Mouse (Mus musculus) urinary bladder, adult 18-20 months (tissue): Measurements from ENCODE around the gene Zfp446.

Experiments used
- DNase-seq, 2 experiments: peaks; one replicate each; pipeline ENCODE4 v3.0.0; 2022; ENCODE audit warnings: low spot score in 2 of 2, mixed read lengths in 2 of 2

The Zfp446 gene

DNA sequence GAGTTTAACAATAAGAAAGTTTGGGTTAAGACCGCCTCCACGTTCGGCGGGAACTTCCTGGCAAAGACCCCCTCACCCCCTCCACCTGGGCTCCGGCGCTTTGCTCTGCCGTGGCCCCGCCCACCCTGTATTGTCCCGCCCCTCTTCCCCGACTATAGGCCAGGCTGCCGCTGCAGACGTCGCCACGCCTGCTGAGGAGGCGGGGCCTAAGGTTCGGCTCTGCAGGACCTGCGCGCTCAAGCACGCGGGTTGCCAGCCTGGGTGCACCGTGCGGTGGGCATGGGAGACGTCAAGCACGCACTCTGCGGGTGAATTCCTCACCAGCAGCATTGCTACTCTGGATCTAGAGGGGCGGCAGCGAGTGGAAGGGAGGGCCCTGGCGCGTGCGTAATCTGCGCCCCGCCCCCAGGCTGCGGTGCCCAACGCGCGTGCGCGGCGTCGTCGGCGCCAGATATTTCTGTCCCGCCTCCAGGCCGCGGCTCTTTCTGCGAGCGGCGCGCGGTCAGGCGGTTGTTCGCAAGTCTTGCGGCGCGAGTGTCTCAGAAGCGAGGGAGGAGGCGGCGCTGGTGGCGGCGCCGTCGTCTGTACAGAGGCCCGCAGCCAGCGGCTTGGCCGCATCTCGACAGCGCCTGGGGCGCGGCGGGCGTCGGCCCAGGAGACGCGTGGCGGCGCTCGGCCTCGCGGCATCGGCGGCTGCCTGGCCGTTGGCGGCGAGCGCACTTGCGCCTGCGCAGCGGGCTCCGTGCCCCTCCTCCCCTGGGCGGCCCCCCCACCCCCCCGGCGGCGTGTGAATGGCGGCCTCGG is 46.5 kb downstream of the Zfp446 start:
- DNase-seq: peak; percentile 86 to 98

DNA sequence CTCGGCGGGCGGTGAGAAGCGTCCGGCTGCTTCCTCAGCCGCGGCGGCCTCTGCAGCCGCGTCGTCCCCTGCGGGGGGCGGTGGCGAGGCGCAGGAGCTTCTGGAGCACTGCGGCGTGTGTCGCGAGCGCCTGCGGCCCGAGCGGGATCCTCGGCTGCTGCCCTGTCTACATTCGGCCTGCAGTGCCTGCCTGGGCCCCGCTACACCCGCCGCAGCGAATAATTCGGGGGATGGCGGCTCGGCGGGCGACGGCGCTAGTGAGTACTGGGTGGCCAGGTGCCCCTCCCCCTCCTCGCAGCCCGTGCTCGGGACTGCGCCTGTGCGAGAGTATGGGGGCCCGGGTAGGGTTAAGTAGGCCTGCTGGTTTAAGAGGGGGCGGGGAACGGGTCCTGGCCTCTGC is 47.2 kb downstream of the Zfp446 start:
- peak in 1 of 2 experiments; percentile 54 for DNase-seq

DNA sequence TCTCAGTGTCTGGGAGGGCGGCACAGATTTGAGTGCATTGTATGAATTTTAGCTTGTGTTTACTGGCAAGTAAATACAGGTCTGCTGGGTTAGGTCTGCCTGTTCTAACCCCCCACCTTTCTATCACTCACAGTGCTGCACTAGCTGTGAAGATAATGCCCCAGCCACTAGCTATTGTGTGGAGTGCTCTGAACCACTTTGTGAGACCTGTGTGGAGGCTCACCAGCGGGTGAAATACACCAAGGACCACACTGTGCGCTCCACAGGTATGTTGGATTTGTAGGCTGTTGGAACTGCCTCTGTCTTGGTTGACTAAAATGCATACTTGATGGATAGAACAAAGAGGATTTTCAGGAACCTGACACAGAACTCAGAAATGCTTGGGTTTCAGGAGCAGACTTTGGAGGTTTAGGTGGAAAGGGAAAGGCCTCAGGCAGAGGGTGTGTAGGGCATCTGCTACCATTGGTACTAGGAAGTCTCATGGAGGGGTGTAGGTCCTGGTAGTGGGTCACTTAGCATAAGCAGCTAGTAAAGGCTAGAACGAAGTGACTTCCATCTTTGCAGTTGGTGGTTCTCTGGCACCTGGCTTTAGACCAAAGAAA is 48.0 kb downstream of the Zfp446 start:
- no peak for DNase-seq

DNA sequence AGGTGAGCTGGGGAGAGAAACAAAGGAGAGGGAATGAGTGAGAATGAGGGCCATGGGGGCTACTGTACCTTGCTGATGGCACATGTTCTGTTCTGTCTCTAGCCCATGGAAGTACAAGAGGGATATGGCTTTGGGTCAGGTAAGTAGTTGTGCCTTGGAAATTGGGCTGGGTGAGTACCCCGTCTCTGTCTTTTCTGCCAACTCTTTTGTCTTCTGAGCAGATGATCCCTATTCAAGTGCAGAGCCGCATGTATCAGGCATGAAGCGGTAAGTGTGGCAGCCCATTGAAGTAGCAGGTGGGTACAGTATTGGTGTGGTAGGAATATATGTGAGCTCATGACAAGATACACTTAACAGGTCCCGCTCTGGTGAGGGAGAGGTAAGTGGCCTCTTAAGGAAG is 51.3 kb downstream of the Zfp446 start:
- no peak for DNase-seq

DNA sequence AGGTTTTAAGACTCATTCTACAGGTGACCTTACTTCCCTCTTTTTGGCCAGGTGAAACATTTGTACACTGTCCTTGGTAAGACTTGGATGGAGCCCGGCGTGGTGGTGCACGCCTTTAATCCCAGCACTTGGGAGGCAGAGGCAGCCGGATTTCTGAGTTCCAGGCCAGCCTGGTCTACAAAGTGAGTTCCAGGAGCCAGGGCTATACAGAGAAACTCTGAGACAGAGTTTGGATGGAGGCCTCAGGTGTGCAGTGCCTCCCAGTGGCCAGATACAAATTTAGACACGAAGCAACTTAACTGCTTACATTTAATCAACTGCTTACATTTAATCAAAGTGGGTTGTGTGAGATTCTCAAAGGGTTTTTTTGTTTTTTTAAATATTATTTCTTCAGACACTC is 53.4 kb downstream of the Zfp446 start:
- no peak for DNase-seq

DNA sequence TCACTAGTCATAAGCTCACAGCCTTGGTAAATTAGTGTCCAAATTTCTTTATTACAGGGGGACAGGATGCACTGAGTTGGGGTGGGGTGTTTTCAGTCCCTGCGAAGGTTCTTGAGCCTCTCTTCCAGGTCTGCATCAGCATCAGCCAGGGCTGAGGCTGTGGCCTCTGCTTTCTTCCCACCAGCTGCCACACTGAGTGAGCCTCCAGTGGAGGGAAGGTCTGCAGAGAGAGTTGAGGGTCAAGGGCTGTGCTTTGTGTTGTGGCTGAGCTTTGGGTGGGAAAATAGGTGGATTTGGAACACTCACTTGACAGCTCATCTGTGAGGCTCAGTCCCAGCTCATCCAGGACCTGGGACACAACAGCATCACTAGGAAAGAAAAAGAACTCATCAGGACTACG is 54.3 kb downstream of the Zfp446 start:
- no peak for DNase-seq

DNA sequence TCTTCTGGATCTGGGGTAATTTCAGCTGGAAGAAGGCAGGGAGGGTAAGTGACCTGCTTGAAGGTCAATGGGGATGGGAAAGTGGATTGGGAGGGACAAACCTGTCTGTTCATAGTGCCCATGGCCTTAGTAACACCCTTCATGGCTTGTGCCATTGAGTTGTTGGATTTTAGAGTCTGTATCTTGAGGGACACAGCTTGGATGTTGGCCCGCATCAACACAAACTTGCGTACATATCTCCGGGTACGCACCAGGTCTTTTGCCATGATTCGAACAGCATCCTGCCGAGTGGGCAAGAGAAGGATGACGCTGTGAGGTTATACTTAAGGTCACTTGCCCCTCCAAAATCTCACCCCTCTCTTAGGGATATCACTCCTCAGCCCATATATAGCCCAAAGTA is 54.9 kb downstream of the Zfp446 start:
- no peak for DNase-seq

DNA sequence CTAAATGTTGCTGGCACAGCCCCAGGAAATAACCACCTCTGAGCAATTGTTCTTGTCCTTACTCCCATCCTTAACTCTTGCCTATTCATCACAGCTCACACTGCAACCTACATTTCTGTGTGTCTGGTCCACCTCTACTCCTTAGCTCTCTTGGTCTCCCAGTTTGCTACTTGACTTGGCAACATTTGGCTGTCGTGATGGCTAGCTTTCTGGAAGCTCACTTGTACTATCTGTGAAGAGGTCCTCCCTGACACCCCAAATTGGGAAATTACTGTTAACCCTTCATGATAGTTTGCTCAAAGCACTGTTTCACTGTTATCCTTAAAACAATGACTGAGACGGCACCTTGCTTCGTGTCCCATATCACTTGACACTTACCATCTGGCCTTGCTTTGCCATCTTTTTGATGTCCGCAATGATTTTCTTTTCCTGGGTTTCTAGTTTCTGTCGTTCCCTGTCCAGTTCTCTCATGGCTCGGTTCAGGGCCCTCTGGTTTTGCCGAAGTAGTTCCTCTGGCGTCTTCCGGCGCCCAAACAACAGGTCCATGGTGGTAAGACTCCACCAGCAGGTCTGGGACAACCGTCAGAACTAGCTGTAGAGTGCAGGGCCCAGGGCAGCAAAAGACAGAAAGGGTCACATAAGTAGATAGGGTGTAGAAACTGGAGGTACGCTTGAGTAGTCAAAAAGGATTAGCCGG is 56.0 kb downstream of the Zfp446 start:
- no peak for DNase-seq

DNA sequence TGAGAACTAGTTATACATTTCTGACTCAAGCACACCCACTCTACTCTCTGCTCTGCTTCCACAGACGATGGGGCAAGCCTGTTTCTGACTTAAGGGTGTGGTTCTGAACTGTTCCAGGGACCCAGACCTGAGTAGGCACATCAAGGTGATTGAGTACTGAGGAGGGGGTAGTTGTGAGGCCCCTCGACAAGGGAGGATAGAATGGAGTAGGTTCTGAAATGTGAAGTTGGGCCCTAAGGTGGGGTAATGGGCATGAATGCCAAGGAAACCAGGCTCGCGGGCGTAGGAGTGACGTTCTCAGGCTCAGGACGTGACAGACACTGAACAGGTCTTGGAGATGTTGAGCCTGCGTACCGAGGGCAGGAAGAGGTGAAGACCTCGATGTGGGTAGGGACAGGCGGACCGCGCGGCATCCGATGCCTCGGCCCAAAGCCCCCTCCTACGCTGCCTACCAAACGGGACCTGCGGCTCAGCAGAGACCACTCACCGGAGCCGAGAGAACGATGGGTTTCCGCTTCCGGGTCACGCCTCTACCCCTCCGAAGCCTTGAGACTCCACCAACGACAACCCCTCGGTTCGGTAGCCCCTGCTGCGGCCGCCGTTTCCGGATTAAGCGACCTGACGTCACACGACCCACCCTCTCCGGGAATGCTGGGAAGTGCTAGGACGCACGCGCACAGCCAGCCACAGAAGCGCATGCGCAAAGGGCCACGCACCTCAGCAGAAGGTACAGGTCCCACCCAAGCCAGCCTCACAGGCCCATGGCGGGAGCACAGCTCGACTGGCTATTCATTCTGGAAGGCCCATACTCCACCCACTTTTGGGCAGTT is 56.7 kb downstream of the Zfp446 start, which contains the start of gene Chmp2a:
Chmp2a (minus strand) TSS at position 660 of the 830 bp plus-strand sequence.
- DNase-seq: peak; percentile 95 to 97
